Mouse (Mus musculus): ENCODE measurements around the gene Ube2l6.

DNA sequence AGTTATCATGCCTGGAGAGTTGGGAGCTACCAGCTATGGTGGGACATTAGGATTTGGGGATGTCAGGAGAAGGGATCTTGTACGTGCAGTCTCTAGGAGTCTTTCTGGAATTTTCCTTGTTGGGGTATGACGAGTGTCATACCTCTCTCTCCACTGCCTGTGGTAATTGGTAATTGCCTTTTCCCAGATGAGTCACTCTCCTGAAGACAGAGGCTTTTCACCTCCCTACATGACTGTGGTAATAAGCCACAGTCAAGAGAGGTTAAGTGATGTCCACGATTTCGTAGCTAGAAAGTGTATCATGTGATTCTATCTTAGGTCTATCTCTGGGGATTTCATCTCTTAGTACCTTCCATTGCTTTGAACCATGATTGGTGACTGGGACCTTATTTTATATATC lies 26.2 kb upstream of the Ube2l6 start:
- TF ChIP-seq CTCF (IDR thresholded peaks at IDR 0.05) (no peak), EP300 (IDR thresholded peaks at IDR 0.05) (no peak)

Measured in lung, postnatal 0 days (tissue).